Mouse (Mus musculus) stomach, postnatal 0 days (tissue): ENCODE measurements around the gene 2310022A10Rik.

Experiments used
- CTCF ChIP-seq: IDR thresholded peaks from 2 replicates; pipeline ENCODE4 v1.5.1; 2016; ENCODE audit warnings: antibody characterized with exemption, low read depth, mild to moderate bottlenecking, moderate library complexity
- EP300 ChIP-seq: optimal IDR thresholded peaks from 2 replicates; pipeline ENCODE3; 2016; ENCODE audit warnings: antibody characterized with exemption

DNA sequence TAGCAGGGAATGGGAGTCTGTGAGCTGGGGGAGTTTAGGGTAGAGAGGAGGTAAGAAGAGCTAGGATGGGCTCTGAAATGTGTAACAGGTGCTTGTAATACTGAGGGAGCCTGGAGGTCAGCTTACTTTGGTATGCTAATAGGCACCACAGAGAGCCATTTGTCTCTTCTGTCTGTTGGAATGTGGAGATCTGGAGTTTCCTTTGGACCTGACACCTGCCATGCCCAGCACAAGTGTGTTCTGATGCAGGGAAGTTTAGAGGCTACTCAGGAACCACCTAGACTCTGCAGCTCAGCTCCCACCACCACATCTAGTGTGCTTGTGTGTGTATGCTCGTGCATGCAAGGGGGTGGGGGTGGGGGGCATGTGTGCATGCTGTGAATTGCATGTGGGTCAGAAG, 69.2 kb downstream of the 2310022A10Rik start:
- no peak for TF ChIP-seq EP300
- no peak for TF ChIP-seq CTCF
